Mouse (Mus musculus): ENCODE measurements at regions not wholly inside any gene's neighbourhood (a gene's known extent, or its start where the extent isn't known, plus 50 kb on each side); places are given as distances from the start of the nearest gene placed in this dataset.

DNA sequence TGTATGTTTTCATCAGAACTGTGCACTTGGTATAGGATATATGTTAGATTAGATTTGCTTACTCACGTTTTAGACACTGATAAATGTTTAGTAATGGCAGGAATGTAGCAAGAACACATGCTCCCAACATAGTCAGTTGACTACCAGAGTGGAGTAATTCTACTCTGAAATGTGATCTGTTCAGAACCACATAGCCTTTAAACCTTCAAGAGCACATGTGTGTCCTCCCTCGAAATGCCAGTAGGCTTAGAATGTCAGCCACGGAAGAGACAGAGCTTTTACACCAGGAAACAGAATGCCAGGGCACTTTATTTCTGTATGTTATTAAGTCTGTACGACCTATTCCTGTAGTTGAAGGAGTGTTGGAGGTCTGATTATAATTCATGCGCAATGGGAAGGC is 51.3 kb upstream of the Cd28 start:
- no peaks in the 10 kb centered on the region for H3K4me1 ChIP-seq (ENCODE audit: control insufficient read depth in 2 of 2, insufficient read depth in 2 of 2, low read length in 2 of 2, poor library complexity in 1 of 2)
- DNase-seq (ENCODE audit: low read depth, low spot score) = no peak
- TF ChIP-seq HCFC1 (IDR thresholded peaks at IDR 0.05; ENCODE audit: borderline replicate concordance, insufficient read depth, low read length) = no peak
- no peak for TF ChIP-seq MAFK (IDR thresholded peaks at IDR 0.05; ENCODE audit: insufficient read depth, low read depth, low read length)
- no peak for TF ChIP-seq ZC3H11A (IDR thresholded peaks at IDR 0.05; ENCODE audit: borderline replicate concordance, low read depth, low read length)
- H3K9ac ChIP-seq (ENCODE audit: insufficient read depth, low read depth, low read length, poor library complexity, severe bottlenecking) = no peak overlapping the region
- no peak overlapping the region for H3K4me3 ChIP-seq (ENCODE audit: insufficient read depth in 1 of 2, low read depth in 1 of 2, low read length in 2 of 2, poor library complexity in 1 of 2, severe bottlenecking in 1 of 2)
- H3K36me3 ChIP-seq (ENCODE audit: control insufficient read depth, insufficient read depth, low read length, poor library complexity, severe bottlenecking) = no peaks in the 10 kb centered on the region
- H3K9me3 ChIP-seq (ENCODE audit: control insufficient read depth, insufficient read depth, low read depth, low read length) = no peaks in the 10 kb centered on the region
- in situ Hi-C loops (cut with MboI; ENCODE audit: low sequenced_read_pairs in 2 of 2, unreplicated experiment in 2 of 2) = no loop called here
- no peak overlapping the region for H3K27ac ChIP-seq (ENCODE audit: insufficient read depth, low read depth, low read length, poor library complexity, severe bottlenecking)

DNA sequence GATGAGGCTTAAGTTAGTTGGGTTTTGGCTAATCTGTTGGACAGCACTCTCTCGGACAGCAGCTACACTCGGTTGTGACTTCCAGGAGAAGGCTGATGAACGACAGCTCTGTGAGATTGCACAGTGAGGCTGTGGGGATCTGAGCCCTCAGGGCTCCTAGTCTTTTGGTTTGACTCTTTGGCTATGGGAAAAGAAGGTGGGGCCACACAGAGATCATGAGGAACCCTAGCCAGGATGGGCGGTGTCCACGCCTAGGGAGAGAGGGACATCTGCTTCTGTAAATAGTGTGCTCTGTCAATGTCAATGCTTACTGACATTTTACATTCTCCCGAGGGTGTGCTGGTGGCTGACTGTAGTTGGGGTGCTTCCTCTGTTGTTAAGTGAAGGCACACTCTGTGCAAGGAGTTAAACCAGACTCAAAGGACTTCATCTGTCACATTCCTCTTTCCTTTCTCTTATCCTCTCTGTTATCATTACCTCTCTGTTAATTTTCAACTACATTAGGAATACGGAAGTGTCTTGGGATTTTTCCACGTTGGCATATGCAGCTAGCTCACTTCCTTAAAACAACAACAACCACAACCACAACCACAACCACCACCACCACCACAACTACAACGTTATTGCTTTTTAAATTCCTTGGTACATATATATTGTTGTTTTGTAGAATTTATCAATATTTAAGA is 54.2 kb upstream of the Cd28 start:
- in situ Hi-C loops (cut with MboI; ENCODE audit: low sequenced_read_pairs in 2 of 2, unreplicated experiment in 2 of 2) = no loop called here
- no peaks in the 10 kb centered on the region for H3K9me3 ChIP-seq (ENCODE audit: control insufficient read depth, insufficient read depth, low read depth, low read length)
- no peak overlapping the region for H3K9ac ChIP-seq (ENCODE audit: insufficient read depth, low read depth, low read length, poor library complexity, severe bottlenecking)
- peak; percentile 15 for DNase-seq (ENCODE audit: low read depth, low spot score)
- TF ChIP-seq ZNF384 (IDR thresholded peaks at IDR 0.05; ENCODE audit: low read depth, low read length) (no peak), HCFC1 (IDR thresholded peaks at IDR 0.05; ENCODE audit: borderline replicate concordance, insufficient read depth, low read length) (no peak), MAFK (IDR thresholded peaks at IDR 0.05; ENCODE audit: insufficient read depth, low read depth, low read length) (no peak), ZC3H11A (IDR thresholded peaks at IDR 0.05; ENCODE audit: borderline replicate concordance, low read depth, low read length) (no peak), CHD2 (IDR thresholded peaks at IDR 0.05; ENCODE audit: low read depth, low read length) (no peak)
- no peak overlapping the region for H3K27ac ChIP-seq (ENCODE audit: insufficient read depth, low read depth, low read length, poor library complexity, severe bottlenecking)
- H3K4me1 ChIP-seq (ENCODE audit: control insufficient read depth in 2 of 2, insufficient read depth in 2 of 2, low read length in 2 of 2, poor library complexity in 1 of 2) = no peaks in the 10 kb centered on the region
- H3K36me3 ChIP-seq (ENCODE audit: control insufficient read depth, insufficient read depth, low read length, poor library complexity, severe bottlenecking) = no peaks in the 10 kb centered on the region
- no peak overlapping the region for H3K4me3 ChIP-seq (ENCODE audit: insufficient read depth in 1 of 2, low read depth in 1 of 2, low read length in 2 of 2, poor library complexity in 1 of 2, severe bottlenecking in 1 of 2)

DNA sequence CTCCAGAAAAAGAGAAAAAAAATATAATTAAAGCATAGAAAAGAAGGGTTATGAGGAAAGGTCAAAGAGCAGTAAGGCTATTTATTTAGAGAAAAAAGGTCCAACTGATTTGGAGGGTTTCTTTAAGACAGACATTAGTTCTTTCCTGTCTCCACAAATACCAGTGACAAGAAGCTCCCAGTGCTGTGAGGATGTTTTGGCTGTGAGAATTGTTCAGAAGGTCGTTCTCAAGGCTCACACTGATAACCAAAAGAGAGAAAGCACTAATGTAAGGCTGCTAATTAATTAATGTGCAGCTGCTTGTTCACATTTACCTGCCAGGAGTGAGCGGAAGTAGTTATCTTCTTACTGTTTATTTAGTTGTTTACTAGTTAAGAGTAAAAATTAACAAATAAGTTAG is 54.7 kb upstream of the Cd28 start:
- H3K9me3 ChIP-seq (ENCODE audit: control insufficient read depth, insufficient read depth, low read depth, low read length) = no peaks in the 10 kb centered on the region
- no peak for DNase-seq (ENCODE audit: low read depth, low spot score)
- H3K4me1 ChIP-seq (ENCODE audit: control insufficient read depth in 2 of 2, insufficient read depth in 2 of 2, low read length in 2 of 2, poor library complexity in 1 of 2) = no peaks in the 10 kb centered on the region
- no peak for TF ChIP-seq ZNF384 (IDR thresholded peaks at IDR 0.05; ENCODE audit: low read depth, low read length)
- no peak for TF ChIP-seq MAFK (IDR thresholded peaks at IDR 0.05; ENCODE audit: insufficient read depth, low read depth, low read length)
- TF ChIP-seq CHD2 (IDR thresholded peaks at IDR 0.05; ENCODE audit: low read depth, low read length) = no peak
- TF ChIP-seq ZC3H11A (IDR thresholded peaks at IDR 0.05; ENCODE audit: borderline replicate concordance, low read depth, low read length) = no peak
- TF ChIP-seq HCFC1 (IDR thresholded peaks at IDR 0.05; ENCODE audit: borderline replicate concordance, insufficient read depth, low read length) = no peak
- H3K36me3 ChIP-seq (ENCODE audit: control insufficient read depth, insufficient read depth, low read length, poor library complexity, severe bottlenecking) = no peaks in the 10 kb centered on the region
- no peak overlapping the region for H3K4me3 ChIP-seq (ENCODE audit: insufficient read depth in 1 of 2, low read depth in 1 of 2, low read length in 2 of 2, poor library complexity in 1 of 2, severe bottlenecking in 1 of 2)
- H3K27ac ChIP-seq (ENCODE audit: insufficient read depth, low read depth, low read length, poor library complexity, severe bottlenecking) = no peak overlapping the region
- in situ Hi-C loops (cut with MboI; ENCODE audit: low sequenced_read_pairs in 2 of 2, unreplicated experiment in 2 of 2) = no loop called here
- no peak overlapping the region for H3K9ac ChIP-seq (ENCODE audit: insufficient read depth, low read depth, low read length, poor library complexity, severe bottlenecking)

DNA sequence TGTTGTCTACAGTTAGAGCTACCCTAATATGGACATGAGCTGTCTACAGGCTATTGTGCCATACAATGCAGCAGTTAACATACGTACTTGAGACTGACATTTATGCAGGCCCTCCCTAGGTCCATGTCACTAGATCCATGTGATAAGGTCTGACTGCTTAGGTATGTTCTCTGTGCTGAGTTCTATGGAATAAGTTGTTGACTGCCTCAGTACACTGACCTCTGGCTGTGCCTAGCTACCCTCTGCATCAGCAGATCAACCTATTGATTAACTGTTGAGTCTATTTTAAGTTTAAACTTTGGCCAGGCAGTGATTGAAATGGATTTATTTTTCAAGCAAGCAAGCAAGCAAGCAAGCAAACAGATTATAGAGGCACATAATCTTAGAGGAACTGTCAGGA is 57.0 kb upstream of the Cd28 start:
- Histone ChIP-seq H3K9me3 (ENCODE audit: control insufficient read depth, insufficient read depth, low read depth, low read length) (no peaks in the 10 kb centered on the region), H3K4me3 (ENCODE audit: insufficient read depth in 1 of 2, low read depth in 1 of 2, low read length in 2 of 2, poor library complexity in 1 of 2, severe bottlenecking in 1 of 2) (no peak overlapping the region), H3K4me1 (ENCODE audit: control insufficient read depth in 2 of 2, insufficient read depth in 2 of 2, low read length in 2 of 2, poor library complexity in 1 of 2) (no peaks in the 10 kb centered on the region), H3K9ac (ENCODE audit: insufficient read depth, low read depth, low read length, poor library complexity, severe bottlenecking) (no peak overlapping the region), H3K27ac (ENCODE audit: insufficient read depth, low read depth, low read length, poor library complexity, severe bottlenecking) (no peak overlapping the region), H3K36me3 (ENCODE audit: control insufficient read depth, insufficient read depth, low read length, poor library complexity, severe bottlenecking) (no peaks in the 10 kb centered on the region)
- in situ Hi-C loops (cut with MboI; ENCODE audit: low sequenced_read_pairs in 2 of 2, unreplicated experiment in 2 of 2) = no loop called here
- no peak for DNase-seq (ENCODE audit: low read depth, low spot score)
- TF ChIP-seq HCFC1 (IDR thresholded peaks at IDR 0.05; ENCODE audit: borderline replicate concordance, insufficient read depth, low read length) = no peak
- TF ChIP-seq ZC3H11A (IDR thresholded peaks at IDR 0.05; ENCODE audit: borderline replicate concordance, low read depth, low read length) = no peak
- TF ChIP-seq CHD2 (IDR thresholded peaks at IDR 0.05; ENCODE audit: low read depth, low read length) = no peak

DNA sequence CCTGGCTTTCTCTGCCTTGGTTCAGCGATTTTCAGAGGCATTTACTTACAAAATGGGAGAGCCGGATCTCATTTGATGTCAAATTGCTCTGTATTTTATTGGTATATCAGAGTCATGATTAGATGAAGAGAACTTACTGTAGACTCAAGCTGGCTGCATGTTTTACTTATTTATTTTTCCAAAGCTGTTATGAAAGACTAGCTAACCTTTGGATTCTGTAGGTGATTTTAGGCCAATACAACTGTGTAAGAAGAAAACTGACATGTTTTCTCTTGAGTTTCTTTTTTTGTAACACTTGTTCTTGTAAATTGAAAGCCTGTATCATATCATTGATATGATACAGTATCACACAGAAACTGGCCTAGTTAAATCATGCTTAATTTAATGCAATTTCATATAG is 57.6 kb upstream of the Cd28 start:
- no peaks in the 10 kb centered on the region for H3K4me1 ChIP-seq (ENCODE audit: control insufficient read depth in 2 of 2, insufficient read depth in 2 of 2, low read length in 2 of 2, poor library complexity in 1 of 2)
- no peak overlapping the region for H3K4me3 ChIP-seq (ENCODE audit: insufficient read depth in 1 of 2, low read depth in 1 of 2, low read length in 2 of 2, poor library complexity in 1 of 2, severe bottlenecking in 1 of 2)
- no peak overlapping the region for H3K27ac ChIP-seq (ENCODE audit: insufficient read depth, low read depth, low read length, poor library complexity, severe bottlenecking)
- TF ChIP-seq ZC3H11A (IDR thresholded peaks at IDR 0.05; ENCODE audit: borderline replicate concordance, low read depth, low read length) = no peak
- DNase-seq (ENCODE audit: low read depth, low spot score) = no peak
- no peaks in the 10 kb centered on the region for H3K9me3 ChIP-seq (ENCODE audit: control insufficient read depth, insufficient read depth, low read depth, low read length)
- in situ Hi-C loops (cut with MboI; ENCODE audit: low sequenced_read_pairs in 2 of 2, unreplicated experiment in 2 of 2) = no loop called here
- H3K9ac ChIP-seq (ENCODE audit: insufficient read depth, low read depth, low read length, poor library complexity, severe bottlenecking) = no peak overlapping the region
- H3K36me3 ChIP-seq (ENCODE audit: control insufficient read depth, insufficient read depth, low read length, poor library complexity, severe bottlenecking) = no peaks in the 10 kb centered on the region
